Mouse (Mus musculus): ENCODE results near the gene Fbln2. TPM values are rescaled to one million over a fixed set of nuclear protein-coding genes. Genes with fewer than 3 reads are reported as not detected.

Fbln2 gene
- total RNA-seq, 2 experiments from 2014 or later, result 4.0 to 6.8 TPM

- DNase-seq (ENCODE audit: low spot score in 2 of 2), result no peak
- intact Hi-C loops (cut with DNase I), result loop anchor here (5.0 kb wide), 1 partner anchor 37 kb away; no protein-coding TSS in a partner anchor
These were observed 22.3 kb upstream of the Fbln2 start for GRCm38 (mm10) chr6:91189971-91190370.

GRCm38 (mm10) chr6:91191465-91191864, 20.8 kb upstream of the Fbln2 start:
- no peak for DNase-seq (ENCODE audit: low spot score in 2 of 2)
- intact Hi-C loops (cut with DNase I), result no loop called here

GRCm38 (mm10) chr6:91192421-91192820, 19.8 kb upstream of the Fbln2 start:
- DNase-seq (ENCODE audit: low spot score in 2 of 2), result no peak
- intact Hi-C loops (cut with DNase I), result no loop called here

GRCm38 (mm10) chr6:91192851-91193545, 19.3 kb upstream of the Fbln2 start:
- DNase-seq (ENCODE audit: low spot score in 2 of 2), result no peak
- intact Hi-C loops (cut with DNase I), result no loop called here

GRCm38 (mm10) chr6:91198456-91198855, 13.8 kb upstream of the Fbln2 start:
- DNase-seq (ENCODE audit: low spot score in 2 of 2), result no peak
- intact Hi-C loops (cut with DNase I), result no loop called here

- peak; percentile 45 to 47 for DNase-seq (ENCODE audit: low spot score in 2 of 2)
- intact Hi-C loops (cut with DNase I), result no loop called here
These were observed 11.6 kb upstream of the Fbln2 start for GRCm38 (mm10) chr6:91200429-91201188.

- DNase-seq (ENCODE audit: low spot score in 2 of 2), result no peak
These were observed 10.3 kb upstream of the Fbln2 start for GRCm38 (mm10) chr6:91201881-91202341.

GRCm38 (mm10) chr6:91202571-91202970, 9.7 kb upstream of the Fbln2 start:
- intact Hi-C loops (cut with DNase I), result no loop called here

More at GRCm38 (mm10) chr6:91201881-91202341, 10.3 kb upstream of the Fbln2 start:
- intact Hi-C loops (cut with DNase I), result no loop called here

GRCm38 (mm10) chr6:91205346-91205745, 6.9 kb upstream of the Fbln2 start:
- no peak for DNase-seq (ENCODE audit: low spot score in 2 of 2)

More at GRCm38 (mm10) chr6:91202571-91202970, 9.7 kb upstream of the Fbln2 start:
- no peak for DNase-seq (ENCODE audit: low spot score in 2 of 2)

GRCm38 (mm10) chr6:91205791-91206190, 6.5 kb upstream of the Fbln2 start:
- no peak for DNase-seq (ENCODE audit: low spot score in 2 of 2)
- intact Hi-C loops (cut with DNase I), result no loop called here

More at GRCm38 (mm10) chr6:91205346-91205745, 6.9 kb upstream of the Fbln2 start:
- intact Hi-C loops (cut with DNase I), result no loop called here

- intact Hi-C loops (cut with DNase I), result no loop called here
- no peak for DNase-seq (ENCODE audit: low spot score in 2 of 2)
These were observed 4.8 kb upstream of the Fbln2 start for GRCm38 (mm10) chr6:91207491-91207890.

- no peak for DNase-seq (ENCODE audit: low spot score in 2 of 2)
- intact Hi-C loops (cut with DNase I), result no loop called here
These were observed 2.5 kb upstream of the Fbln2 start for GRCm38 (mm10) chr6:91209780-91210179.

- intact Hi-C loops (cut with DNase I), result no loop called here
These were observed 1.4 kb upstream of the Fbln2 start for GRCm38 (mm10) chr6:91210852-91211251.

GRCm38 (mm10) chr6:91212571-91212970, 316 bp downstream of the Fbln2 start:
- peak in 1 of 2 experiments; percentile 43 for DNase-seq (ENCODE audit: low spot score in 2 of 2)
- intact Hi-C loops (cut with DNase I), result no loop called here

More at GRCm38 (mm10) chr6:91210852-91211251, 1.4 kb upstream of the Fbln2 start:
- DNase-seq (ENCODE audit: low spot score in 2 of 2), result no peak

- intact Hi-C loops (cut with DNase I), result no loop called here
- DNase-seq (ENCODE audit: low spot score in 2 of 2), result no peak
These were observed 1.3 kb downstream of the Fbln2 start for GRCm38 (mm10) chr6:91213287-91214218.

- DNase-seq (ENCODE audit: low spot score in 2 of 2), result peak; percentile 42 to 45
- intact Hi-C loops (cut with DNase I), result no loop called here
These were observed 3.2 kb downstream of the Fbln2 start for GRCm38 (mm10) chr6:91215454-91215853.

GRCm38 (mm10) chr6:91218445-91218844, 6.2 kb downstream of the Fbln2 start:
- no peak for DNase-seq (ENCODE audit: low spot score in 2 of 2)
- intact Hi-C loops (cut with DNase I), result no loop called here

- no peak for DNase-seq (ENCODE audit: low spot score in 2 of 2)
These were observed 6.6 kb downstream of the Fbln2 start for GRCm38 (mm10) chr6:91218871-91219270.

GRCm38 (mm10) chr6:91220062-91220461, 7.8 kb downstream of the Fbln2 start:
- DNase-seq (ENCODE audit: low spot score in 2 of 2), result no peak
- intact Hi-C loops (cut with DNase I), result no loop called here

More at GRCm38 (mm10) chr6:91218871-91219270, 6.6 kb downstream of the Fbln2 start:
- intact Hi-C loops (cut with DNase I), result no loop called here

- intact Hi-C loops (cut with DNase I), result no loop called here
- no peak for DNase-seq (ENCODE audit: low spot score in 2 of 2)
These were observed 8.8 kb downstream of the Fbln2 start for GRCm38 (mm10) chr6:91221094-91221493.
